Mouse (Mus musculus) adrenal gland (tissue): ENCODE data around the gene Btbd3.

Experiments used
- intact Hi-C: fragments of 180-260 bp; cut with DNase I; formaldehyde crosslinking; loops from one replicate; pipeline ENCODE4 v1.15.1; 2025

The Btbd3 gene

DNA sequence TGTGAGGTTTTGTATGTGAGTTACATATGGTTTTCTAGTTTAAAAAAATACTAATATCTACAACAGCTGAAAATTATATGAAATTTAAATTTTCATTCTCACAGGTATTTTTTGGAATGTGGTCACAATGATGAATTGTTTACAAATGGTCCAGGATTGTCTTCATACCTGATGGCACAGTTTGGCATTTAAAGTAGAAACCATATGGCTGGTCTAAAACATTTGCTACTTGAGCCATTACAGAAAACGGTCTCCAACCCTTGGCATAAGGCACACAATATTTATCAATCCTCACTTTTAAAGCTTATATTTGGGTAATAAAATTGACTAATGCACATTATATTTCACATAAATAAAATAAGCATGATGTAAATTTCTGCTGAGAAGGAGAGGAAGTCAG lies 272.1 kb downstream of the Btbd3 start:
- intact Hi-C loops = no loop called here

DNA sequence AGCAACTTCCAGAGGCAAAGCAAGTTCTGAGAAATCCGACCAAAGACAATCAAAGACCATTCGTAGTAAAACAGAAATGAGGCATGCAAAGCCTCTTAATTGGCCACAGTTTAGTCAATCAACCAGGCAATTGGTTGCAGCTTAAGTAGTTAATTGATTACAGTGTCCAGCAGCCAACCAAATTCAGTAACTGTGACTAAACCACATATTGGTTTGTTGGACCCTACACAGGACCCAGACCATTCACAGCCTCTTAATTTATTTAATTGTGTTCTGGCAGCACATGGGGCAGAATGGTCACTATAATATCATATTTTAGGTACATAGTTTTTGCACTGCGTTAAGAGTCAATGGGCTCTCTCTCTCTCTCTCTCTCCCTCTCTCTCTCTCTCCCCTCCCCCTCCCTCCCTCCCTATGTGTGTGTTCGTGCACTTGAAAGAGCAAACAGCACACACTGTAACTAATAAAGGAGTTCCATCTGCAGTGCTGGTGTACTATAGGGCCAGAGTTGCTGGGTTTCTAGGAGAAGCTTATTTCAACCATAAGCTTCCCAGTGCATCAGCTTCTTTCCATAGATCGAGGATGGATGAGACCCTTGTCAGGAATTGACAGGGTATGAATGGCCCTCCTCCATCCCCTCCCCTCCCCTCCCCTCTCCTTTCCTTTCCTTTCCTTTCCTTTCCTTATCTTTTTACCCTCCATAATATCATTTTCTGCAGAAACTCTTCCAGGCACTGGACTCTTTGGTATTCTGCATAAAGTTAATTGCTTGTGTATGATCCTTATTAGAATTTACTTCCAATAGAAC lies 275.0 kb downstream of the Btbd3 start:
- intact Hi-C loops = no loop called here

DNA sequence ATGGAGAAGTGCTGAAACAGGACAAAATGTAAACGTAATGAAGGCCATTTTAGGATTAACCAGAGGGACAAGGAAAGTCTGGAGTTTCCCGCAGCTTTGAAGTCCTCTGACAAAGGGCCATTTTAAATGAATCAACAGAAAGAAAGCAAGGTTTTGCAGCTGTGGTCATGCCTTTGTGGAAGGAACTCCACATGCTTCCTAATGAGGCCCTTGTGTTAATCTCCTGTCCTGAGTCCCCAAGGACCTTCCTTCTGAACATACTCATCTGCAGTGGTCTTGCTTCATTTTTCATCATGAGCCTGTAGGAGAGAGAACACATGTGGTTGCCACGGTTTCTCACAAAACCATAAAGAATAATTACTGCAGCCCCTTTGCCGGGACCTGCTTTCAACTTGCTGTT lies 275.6 kb downstream of the Btbd3 start:
- intact Hi-C loops = no loop called here

DNA sequence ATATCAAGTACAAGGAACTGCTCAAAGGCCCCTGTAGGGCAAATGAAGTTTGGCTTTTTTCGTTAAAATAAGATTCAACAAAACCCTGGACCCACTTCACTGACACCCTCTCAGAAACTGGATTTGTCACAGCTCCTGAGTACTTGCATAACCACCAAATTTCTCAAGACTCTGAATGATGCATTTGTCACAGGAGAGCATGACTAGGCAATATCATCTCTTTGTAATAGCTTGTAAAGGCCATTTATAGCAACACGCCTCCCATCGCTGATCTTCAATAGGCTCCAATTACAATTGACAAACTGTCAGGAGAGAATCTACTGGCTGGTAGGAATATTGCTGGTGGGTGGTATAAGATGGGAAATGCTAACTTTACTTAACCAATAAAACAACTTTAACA lies 283.3 kb downstream of the Btbd3 start:
- intact Hi-C loops = no loop called here

DNA sequence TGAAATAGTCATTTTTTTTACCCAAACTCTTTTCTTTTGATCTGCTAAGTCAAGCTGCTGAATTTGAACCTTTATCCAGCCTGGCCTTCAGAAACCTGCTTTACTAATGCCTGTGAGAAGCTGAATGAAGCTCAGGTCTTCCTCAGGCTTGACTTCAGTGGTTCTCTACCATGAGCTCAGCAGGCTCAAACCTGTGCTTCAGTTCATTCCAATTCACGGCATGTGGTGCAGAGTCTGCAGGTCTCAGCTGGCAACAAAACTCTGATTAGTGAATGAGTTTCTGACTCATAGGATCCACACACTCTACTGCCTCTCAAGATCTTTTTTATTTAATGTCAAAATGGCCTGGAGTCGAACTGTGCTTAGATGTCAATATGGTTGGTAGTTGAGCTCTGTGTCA lies 292.6 kb downstream of the Btbd3 start:
- intact Hi-C loops = no loop called here

DNA sequence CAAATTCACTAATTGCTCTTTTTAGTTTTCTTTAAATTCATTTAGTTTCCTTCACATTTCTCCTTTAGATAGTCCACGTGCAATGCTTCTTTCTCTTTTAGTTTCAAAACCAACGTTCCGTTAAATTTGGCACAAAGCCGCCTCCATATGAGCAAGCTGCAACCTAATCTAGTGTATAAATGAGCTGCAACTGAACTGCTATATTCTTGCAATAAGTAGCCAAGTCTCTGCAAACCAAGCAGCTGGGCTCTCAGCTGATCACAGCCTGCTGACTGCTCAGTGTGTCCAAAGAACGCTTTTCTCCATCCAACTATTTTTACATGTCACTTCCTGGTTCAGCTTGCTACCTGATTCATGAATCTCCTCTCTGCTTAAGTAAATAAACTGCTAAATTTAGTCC lies 295.2 kb downstream of the Btbd3 start:
- intact Hi-C loops = no loop called here

DNA sequence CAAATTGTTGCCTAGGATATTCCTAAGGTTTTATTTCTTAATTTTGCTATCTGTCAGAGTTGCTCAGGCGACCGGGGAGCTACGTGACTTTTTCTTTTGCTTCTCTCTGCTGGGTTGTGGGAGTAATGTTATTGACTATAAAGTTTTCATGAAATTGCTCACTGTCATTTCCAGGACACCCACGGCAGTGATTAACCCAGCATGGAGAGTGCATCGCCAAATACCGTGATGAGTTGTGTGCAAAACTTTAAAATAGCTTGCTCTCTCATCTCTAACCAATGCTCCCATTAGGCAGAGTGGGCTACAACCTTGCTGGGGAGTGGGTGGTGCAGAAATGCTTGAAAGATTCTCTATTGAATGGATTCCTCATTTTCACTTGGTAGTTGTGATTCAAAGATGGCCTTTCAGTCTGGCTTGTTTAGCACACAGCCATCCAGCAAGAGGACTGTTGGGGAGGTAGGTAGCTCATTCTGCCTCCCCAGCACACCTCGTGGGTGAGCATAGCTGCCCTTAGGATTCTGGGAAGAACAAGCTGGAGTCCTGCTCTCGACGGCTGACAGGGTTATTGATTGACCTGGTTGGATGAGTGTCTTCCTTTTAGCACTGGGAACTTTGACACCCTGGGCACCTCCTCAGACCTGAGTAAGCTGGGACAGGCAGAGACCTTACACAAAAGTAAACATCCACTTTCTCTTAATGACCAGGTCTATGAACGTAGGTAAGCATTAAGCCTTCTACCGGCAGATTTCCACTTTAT lies 298.9 kb downstream of the Btbd3 start:
- intact Hi-C loops = loop anchor here (5.0 kb wide), 1 partner anchor 47 kb away; no protein-coding TSS in a partner anchor

DNA sequence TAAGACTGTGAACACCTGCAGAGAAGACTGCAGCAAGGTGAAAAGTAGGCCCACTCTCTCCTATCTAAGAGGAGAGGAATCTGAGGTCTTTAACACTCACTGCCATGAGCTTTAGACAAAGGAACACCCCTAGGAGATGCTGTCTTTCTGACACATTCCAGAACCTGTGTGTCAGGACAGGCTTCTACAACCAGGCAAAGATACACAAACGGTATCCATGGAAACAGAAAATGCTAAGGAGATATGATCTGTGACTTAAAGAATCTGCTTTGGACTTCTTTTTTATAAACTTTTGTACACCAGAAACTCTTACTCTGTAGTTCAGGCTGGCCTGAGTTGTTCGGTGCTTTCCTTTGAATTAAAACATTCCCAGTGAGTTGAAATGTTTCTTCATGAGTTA lies 329.6 kb downstream of the Btbd3 start:
- intact Hi-C loops = no loop called here

DNA sequence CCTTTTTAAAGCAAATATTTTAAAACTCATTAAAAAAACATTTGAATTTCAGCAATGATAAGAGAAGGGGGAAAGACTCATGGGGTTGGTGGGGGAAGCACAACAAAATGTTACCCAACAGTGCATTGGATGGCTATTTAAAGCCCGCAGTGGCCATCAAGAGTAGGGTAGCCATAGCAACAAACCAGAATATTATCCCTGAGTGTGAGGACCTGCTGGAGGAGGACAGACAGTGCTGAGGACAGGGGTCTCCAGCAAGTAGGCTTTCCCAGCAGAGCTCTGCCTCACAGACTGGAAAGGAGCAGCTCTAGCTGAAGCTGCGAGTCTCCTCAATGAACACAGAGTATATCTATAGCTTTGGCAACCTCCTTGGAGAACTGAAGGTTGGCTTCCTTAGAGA lies 331.0 kb downstream of the Btbd3 start:
- intact Hi-C loops = no loop called here

DNA sequence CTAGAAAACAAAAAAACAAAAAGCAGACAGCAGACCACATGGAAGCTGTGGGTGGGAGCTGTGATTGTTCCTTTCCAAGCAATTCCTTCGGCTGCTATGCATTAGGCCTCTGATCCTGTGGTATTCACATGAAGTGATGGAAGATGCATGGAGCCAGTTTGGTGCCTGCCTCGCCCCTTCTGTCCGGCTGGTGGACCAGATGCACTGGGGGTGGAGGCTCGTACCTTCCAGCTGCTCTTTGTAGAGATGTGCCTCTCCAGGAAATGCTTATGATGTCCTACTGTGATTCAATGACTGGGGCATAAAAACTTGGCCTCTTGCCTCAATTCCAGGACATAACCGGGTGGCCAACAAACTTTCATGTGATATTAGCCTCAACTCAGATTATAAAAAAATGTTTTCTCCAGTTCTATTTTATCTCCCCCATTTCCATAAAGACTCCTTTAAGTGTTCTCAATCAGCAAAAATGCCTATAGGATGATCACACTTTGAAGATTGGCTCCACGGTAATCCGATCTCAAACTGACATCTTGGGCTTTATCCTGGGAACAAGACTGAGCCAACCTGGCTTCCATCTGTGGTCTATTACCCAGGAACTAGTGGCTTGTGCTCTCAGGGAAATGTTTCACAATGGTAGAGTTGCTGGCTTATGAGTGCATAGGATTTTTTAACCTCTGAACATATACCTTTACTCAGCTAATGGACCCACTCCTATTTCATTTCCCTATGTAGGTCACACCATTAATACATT lies 331.6 kb downstream of the Btbd3 start:
- intact Hi-C loops = no loop called here

DNA sequence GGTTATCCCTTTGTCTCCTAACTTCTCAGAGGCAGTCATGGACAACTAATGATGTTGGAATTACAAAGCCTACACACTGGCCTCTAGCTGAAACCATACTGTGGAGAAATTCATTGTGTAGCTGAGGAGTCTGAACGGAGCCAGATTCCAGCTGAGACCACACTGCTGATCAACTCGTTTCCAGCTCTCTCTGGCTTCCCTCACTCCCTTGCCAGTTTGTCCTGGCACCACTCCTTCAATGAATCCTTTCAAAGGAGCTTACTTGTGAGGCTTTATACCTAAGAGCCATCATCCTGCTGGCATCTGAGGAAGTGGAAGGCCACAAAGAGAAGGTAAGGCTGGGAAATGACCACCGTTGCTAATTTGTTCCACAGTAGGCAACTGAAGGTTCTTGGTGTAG lies 332.7 kb downstream of the Btbd3 start:
- intact Hi-C loops = no loop called here

DNA sequence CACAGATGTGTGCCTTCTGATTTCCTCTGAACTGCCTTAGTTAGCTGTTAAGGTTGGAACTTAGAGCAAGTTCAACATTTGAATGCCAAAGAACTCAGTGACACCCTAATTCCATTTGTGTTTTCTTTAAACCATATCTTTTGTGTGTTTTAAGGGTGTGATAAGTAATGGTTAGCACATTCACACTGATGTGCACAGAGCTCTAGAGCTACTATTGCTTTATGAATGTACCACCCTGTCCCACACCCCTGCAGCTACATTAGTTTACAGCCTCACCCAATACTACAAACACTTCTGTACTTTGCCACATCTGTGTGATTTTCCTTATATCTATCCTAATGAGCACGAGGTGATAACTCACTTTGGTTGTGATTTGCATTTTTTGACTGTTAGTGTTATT lies 333.9 kb downstream of the Btbd3 start:
- intact Hi-C loops = no loop called here

DNA sequence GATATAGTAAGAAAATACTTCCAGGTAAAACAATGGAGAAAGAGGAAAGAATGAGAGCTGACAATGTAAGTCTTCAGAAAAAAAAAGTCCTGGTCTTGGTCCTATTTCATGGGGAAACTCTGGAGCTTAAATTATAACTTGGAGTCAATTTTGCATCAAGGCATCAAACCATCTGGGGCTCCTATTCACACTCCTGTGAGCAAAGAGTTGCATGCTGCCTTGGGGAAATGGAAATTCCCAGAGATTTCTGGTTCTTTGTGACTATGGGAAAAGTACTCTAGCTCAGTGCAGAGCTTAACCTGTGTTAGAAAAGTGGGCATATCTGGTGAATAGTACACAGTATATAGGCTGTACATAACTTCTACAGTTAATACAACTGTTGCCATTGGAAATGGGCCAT lies 356.0 kb downstream of the Btbd3 start:
- intact Hi-C loops = no loop called here

DNA sequence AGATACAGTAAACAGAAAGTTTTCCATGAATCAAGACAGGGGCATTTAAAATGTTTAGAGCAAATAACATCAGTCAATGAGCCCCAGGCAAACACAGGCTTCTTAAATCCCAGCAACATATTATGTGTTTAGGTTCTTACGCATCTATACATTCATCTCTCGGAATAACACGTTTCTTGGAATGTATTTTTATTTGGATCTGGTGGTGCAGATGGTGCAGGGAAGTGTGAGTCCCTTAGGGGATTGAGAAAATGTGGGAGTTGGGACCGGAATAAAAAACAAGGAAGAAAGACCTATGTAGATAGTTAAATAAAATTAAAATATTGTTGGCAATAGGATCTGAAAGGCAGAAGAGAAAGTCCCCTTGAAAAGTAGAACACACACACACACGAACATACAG lies 361.1 kb downstream of the Btbd3 start:
- intact Hi-C loops = no loop called here
